Comparison of ENCODE assay signal across 1 mouse cellular context in the genomic region with DNA sequence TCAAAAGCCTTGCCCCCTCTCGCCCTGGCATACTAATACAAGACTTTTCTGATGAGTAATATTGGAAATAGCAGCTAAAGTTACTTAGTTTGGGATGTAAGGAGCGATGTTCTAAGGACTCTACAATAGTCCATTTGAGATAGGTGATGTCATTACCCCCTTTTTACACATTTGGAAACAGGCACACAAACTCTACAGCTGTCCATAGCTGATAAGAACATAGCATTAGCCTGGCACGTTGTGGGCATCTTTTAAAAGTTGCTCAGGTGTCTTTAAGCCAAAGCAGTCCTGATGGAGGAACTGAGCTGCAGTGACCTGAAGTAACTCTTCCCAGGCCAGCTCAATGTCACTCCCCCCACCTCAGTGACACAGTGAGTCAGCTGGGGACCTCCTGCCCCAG.
TF ChIP-seq lines count a peak whose summit lies in the region.

No protein-coding gene starts in this region.

TF ChIP-seq in MEL, 35 proteins besides CTCF, POLR2A, EP300 and RAD21:
- no peak for TF ChIP-seq ZKSCAN1 (IDR thresholded peaks at IDR 0.05; ENCODE audit: low read depth, low read length)
- peak; percentile 27 for TF ChIP-seq TAL1 (IDR thresholded peaks at IDR 0.05; ENCODE audit: low read length)
- no peak for TF ChIP-seq MAZ (IDR thresholded peaks at IDR 0.05; ENCODE audit: low read depth, low read length)
TF ChIP-seq in MEL: peak in this region for 1.
